Mouse (Mus musculus) cerebellum, postnatal 25 days (tissue): Measurements from ENCODE around the gene Creb3l1.

Experiments
- DNase-seq, 2 experiments: peaks; one replicate each; pipeline ENCODE4 v3.0.0; 2021; ENCODE audit warnings: mixed read lengths in 2 of 2

Creb3l1 gene

DNA sequence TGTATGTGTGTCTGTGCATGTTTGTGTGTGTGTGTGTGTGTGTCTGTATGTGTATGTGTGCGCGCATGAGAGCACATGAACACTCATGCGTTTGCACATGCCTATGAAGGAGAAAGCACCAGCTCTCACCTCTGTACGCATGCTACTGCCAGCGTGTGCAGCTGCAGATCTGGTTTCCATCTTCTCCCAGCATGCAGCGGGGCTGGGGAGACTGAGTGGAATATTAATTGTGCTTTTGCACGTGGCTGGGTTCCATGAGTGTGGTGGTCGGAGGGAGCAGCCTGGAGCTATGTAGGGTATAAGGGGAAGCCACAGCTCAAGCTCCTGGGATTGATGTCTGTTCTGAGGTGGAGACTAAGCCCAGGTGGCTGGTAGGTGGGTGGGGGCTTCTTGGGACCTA, 6.3 kb upstream of the Creb3l1 start:
- DNase-seq: no peak

DNA sequence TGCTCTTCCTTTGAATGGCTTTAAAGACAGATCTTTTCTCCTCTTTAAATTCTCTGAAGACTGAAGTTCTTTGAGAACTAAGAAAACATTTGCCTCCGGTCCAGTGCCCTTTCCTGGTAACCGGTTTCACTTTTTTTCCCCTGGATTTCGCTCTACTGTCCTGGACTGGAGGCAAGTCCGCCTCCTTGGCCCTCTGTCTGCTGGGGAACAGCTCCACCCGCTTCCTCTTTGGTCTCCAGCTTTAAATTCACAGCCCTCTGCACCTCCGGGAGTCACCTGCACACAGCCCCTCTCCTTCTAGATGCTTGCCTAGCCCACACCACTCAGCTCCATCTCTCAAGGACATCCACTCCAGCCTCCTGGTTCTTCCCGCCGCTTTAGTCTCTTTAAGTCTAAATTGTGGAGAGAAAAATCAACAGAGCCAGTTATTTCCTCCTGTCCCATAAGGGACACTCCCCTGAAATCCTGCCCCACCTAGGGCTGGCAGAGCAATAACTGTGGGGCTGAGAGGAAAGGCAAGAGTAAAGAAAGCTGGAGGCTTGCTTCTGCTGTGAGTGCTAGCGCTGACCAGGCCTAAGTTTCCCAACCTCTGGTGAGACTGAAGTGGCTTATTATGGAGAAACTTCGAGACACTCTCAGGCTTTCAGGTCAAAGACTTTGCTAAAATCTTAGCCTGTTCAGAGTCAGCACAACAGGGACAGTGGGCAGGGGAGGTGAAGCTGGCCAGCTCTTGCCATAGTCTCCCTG, 5.3 kb upstream of the Creb3l1 start:
- no peak for DNase-seq

DNA sequence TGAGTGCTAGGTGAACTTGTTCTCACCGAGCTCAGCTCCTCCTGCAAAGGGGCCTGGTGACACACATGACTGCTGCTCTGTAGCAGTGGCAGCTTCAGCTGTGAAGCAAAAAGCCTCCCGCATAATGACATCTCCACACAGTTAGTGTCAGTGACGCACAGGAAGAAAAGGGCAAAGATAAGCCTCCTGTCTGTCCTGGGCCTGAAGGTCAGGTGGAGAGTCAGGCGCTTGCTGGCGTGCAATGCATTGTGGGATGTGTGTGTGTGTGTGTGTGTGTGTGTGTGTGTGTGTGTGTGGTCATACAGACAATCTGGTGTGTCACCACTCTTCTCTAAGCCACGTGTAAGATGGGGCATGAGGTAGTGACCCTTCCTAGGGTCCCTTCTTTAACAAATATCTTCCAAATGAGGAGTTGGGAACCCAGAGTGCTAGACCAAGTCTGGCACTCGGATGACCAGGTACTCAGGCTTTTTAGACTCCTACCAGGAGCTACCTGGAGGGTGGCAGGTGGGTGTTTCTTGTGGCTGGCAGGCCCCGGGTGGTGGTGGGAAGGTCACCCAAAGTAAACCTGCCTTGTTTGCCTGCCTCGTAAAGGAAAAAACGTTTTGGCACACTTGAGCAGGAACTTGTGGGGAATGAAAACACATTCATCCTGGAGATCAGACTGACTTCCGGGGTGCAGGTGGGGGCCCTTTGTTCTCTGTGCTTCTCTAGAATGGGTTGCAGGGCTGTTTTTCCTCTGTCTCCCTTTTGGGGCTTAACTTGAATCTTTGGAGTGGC, 3.7 kb upstream of the Creb3l1 start:
- DNase-seq: no peak

DNA sequence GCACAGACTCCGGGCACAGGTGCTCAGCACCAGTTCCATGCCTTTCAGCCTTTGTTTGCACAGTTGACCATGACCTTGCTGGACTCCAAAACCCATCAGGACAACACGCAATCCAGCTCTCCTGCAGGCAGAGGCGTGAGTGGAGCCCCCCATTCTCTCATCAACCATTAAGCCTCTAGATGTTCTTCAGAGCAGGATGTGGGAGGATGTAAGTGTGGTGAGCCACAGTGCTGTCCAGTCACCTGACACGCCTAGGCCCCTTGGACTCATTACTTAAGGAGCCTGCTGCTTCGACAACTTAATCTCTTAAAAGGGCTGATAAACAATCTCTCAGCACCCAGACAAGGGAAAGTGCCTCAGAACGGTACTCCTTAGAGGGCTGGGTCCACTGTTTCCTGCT, 1.7 kb upstream of the Creb3l1 start:
- DNase-seq: no peak

DNA sequence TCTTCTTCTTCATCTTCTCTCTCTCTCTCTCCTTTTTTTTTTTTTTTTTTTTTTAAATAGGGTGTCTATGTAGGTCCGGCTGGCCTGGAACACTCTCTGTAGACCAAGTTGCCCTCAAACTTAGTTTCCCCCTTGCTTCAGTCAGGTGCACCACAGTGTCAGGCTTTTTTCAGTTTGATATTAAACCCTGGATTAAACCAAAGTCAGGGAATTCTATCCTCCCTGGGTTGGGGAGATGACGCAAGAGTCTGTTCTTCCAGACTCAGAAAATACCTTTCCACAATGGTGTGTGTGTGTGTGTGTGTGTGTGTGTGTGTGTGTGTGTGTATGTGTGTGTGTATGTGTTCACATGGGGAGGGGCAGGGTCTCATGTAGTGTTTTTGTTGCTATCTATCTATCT, 900 bp upstream of the Creb3l1 start:
- DNase-seq: no peak

DNA sequence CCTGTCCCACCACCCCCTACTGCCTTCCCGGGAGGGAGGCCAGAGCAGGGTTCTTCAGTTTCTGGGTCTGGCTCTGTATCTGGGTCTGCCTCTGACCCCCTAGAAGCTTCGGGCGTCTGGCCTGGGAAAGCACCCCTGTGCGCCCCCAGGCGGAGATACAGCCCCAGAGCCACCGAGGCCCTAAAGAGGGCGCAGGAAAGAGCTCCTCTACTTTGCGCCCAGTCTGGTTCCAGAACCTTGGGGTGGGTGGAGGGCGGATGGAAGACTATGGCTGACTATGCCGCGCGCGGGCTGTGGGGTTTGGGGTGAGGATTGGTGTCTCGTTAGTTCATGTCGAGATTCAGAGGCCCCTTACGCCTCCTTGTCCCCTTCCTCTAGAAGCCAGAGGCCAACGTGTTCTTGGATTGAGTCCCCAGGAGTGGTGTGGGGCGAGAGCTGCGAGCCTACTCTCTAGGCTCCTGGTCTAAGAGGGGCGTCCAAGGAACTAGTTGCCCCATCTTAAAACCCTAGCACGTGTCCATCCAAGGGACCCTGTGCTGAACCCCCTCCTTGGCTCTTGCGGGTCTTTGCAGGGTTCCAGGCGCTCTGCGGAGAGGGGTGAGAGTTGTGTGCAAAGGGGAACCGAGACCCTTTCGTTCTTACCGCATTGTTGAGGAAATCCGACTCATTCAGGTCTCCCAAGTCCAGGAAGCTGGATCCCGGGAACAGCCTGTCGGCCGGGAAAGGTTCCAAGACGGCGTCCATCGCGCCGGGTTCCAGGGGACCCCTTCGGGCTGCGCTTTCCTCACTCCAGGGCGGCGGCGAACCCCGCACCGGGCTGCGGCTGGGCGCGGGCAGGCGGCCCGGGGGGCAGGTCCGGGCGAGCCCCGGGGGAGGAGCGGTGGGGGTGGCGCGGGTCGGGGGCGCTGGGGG, 684 bp downstream of the Creb3l1 start:
- peak in 1 of 2 experiments; percentile 49 for DNase-seq

DNA sequence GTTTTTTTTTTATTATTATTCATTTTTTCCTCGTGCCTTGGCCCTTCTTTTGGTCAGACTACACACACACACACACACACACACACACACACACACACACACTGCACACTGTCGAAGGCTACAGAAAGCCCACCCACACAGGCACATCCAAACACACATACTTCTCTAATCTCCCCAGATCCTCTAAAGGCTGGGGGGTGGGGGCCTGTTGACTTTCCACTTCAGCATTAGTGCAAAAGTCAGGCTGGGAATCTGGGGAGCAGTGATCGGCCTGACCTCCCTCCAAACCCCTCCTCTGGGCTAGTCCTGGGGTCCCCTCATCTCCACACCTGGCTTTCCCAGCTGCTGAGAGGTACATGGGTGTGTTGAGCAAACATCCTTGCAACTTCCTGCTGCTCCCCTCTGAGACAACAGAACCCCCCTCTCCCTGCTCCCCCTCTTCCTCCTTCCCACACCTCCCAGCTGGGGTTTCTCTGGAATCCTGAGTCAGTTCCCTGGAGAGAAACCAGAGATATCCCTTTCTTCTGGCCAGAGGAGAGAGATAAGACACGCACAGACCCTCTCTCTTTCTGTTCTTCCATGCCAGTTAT, 3.5 kb downstream of the Creb3l1 start:
- no peak for DNase-seq

DNA sequence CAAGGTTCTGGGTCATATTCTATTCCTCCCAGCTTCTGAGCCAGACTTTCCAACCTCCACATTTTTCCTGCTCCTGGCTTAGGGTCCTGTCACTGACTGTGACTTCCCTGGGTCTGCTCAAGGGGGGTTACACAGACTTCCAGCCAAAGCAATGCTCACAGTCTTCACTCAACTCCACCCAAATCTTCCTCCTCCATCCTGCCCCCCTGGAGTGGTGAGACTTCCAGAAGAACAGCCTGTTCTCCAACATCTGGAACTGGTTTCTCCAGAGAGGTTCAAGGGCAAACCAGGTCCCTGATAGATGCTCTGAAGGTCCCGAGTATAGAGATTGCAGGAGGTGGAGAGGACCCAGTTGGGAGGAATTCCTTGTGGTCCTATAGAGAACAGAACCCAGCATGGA, 6.9 kb downstream of the Creb3l1 start:
- DNase-seq: no peak

DNA sequence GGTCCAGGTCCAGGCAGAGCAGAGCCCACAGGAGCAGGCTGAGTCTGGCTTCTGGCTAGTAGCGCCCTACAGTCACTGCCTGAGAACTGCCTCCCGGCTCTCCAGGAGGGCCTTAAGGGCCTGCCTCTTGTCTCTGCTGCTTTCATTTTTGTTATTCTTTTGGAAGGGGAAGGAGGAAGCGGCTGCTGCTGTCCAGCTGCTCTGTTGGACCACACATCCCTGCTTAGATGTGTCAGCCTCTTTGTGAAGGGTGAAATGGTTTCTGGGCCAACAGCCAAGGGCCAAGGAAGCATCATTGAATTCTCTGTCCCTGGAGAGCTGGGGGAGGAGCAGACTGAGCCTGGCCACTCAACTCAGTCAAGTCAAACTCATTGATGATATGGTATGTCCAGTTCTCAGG, 7.3 kb downstream of the Creb3l1 start:
- DNase-seq: peak in 1 of 2 experiments; percentile 33

DNA sequence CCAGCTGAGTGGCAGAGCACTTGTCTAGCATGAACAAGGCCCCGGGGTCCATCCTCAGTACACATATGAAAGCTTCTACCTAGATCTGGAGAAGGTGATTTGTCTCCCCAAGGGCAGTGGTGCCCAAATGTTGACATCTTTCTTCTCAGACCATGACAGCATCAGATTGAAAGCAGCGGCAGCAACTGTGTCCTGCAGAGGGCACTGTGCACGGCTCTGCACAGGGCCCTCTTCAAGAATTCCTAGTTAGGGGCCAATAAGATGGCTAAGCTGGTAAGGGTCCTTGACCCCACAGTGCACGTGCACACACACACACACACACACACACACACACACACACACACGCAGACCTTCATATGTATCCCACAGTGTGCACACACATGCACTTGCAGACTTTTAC, 9.4 kb downstream of the Creb3l1 start:
- no peak for DNase-seq

DNA sequence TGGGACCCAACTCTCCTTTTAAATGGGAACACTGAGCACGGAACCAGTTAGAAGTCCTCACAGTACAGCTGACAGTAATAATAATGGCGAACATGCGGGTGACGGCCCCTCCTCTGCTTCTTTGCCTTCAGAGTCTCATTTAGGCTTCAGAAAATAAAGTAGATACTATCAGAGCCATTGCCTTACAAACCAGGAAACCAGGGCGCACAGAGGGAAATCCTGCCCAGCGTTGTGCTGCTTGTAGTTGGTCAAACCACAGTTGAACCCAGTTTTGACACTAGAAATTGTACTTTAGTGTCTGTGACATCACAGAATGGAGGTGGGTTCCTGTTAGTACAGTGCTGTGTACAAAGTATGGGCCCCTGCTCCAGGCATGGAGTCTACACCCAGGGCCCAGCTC, 10.1 kb downstream of the Creb3l1 start:
- DNase-seq: no peak

DNA sequence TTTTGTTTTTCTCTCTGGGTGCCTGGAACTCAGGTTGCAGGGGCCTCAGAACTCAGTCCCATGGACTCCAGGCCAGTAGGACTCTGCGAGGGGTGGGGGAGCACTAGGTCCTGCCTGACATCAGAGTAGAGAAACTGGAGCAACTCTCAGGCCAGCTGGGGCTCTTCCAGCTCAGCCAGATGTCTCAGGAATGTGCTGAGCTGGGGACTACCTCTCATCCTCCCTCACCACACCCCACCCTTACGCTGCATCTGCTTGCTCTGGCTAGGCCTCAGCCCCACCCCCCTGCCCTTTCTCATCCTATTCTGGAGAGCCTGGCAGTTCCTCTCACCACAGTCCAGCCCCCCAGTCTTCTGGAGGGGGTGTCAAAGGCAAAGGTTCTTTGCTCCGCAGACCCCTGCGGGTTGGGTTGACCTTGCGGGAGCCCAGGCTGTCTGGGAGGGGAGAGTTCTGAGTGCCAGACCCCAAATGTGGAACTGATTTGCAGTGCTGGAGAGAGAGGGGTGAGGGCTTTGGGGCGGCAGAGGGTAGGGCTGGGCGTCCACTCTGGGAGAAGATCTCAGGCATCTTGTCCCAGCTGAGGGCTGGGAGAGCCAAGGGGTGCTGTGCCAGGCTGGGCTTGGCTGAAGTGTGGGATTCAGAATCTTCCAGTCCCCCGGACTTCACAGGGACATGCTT, 11.4 kb downstream of the Creb3l1 start:
- DNase-seq: no peak

DNA sequence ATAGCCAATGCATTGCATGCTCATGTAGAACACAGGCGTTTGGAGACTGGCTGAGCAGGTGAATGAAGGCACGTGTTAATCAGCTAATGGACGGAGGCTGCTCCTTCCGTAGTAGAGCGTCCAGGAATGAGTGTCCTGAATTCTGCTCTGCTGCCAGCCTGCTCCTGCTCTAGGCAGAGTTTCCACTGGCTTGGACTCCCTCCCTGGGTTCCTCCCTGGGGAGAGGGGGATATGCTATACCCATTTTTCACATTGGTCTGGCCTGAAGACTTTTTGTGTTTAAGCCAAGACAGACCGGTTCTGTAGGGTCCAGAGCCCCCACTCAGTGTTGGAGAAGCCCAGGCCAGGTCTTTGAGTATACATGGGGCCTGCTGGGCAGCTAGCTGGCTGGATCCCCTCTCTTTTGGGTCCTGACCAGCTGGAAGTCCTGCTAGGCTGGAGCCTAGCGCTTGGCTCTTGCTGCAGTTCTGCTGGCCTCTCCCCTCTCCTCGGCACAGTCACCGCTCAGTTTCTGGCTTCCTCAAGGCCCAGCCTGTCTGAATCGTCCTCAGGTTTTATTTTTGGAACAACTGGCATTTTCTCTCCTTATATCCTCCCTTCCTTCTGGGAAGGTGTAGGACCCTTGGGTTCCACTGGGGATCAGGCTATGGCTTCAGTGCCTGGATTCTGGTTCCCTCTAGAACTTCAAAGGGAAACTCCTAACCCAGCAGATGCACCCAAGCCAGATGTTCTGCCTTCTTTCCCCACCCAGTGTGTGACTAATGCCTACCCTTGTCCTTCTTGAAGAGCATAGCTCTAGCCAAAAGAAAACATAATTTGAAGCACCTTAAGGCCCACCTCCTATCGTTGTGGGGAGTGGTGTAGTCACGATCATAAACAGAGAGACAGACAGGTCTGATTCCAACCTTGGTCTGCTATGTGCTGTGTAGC, 12.6 kb downstream of the Creb3l1 start:
- no peak for DNase-seq

DNA sequence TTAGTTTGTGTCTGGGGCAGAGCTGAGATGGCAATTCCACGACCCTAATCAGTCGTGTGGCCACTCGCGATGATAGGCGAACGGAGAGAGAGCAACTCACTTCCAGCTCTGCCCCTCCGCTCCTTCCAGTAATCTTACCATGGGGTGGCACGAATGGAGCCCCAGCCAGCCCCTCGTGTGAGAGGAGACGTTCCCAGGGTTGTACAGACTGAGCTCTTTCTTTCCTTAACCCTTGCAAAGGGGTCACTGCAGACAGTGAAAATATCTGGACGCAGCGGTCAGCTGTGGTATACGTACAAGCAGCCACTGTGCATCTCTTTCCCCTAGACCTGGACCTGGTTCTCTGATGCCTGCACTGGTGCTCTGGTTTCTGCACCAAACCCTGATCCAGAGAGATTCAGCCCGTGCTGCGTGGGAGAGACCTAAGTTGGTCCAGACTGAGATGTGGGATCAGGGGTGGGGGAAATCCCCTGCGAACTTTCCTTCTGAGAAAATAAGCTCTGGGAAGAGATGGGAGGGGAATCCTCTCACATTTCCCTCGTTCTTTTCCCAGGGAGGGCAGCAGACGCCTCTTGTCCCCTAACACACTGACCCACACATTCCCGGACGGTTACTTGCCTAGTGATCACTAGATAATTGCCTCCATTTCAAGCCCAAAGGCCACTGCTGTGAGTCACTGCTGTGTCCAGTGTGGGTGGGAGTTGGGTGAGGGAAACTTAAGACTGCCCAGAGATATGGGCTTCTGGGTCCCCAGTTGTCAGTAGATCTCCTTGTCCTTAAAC, 15.5 kb downstream of the Creb3l1 start:
- no peak for DNase-seq

DNA sequence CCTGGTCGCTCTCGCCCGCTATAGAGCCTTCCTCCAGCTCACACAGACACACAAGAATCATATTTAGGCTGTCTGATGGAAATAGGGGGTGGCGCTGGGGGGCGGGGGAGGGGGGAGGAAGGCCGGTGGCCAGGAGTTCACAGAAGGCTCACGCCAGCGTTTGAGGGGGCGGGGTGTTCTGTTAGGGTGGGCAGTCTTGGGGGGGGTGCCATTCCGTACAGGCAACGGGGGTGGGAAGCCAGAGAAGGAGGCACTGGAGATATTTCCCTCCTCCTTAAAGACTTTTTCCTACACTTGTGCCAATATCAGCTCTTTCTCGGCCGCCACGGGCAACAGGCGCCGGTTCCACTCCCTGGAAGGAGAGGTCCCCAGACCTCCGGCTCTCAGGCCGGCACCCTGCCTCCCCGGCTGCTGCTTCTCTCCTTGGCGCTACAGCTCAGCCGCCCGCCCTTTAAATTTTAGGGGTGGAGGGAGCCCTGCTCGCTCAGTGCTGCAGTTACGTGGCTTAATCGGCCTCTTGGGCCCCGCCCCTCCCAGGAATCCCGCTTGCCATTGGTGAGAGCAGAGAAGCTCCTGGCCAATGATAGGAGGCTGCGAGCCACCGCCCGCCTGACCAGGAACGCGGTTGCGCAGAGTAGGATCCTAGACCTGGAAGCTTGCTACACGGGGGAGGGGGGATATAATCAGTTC, 16.2 kb downstream of the Creb3l1 start:
- peak; percentile 98 to 99 for DNase-seq

DNA sequence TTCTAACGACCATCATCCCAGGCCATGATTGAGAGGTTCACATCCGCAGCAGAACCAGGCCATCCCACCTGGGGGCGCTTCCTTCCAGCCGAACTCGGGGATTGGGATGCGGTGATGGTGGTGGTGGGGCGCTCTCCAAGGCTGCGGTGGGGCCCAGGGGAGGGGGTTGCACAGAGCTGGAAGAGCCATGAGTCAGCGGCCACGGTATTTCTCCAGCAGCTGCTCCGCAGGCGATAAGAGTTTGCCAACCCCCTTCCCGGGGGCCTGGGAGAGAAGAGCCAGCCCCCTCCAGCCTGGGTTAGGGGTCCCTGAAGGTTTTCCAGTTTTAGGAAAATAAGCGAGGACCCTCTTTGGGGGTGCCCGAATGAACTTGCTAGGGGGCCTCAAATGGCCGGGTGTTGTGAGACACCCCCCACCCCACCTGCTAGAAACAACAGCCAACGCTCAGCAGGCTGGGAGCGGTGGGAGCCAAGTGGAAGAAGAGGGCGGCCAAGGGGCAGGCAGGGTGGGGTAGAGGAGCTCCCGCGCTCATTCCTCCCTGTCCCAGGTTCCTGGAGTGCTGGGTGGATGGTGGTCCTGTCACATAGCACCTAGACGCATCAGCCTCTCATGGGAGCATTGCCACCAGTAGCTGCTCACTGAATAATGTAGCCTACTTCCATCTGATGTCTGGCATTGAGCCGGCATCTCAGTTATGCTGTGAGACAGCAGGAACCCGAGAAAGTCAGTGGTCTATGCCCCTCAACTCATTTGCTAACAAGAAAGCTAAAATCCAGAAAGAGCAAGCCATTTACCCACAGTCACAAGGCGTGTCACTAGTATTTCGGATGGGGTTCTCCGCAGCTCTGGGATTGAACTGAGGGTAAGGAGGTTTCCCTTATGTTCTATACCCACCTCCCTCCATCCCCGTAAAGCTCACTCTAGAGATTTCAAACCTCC, 17.1 kb downstream of the Creb3l1 start:
- peak; percentile 68 to 83 for DNase-seq

DNA sequence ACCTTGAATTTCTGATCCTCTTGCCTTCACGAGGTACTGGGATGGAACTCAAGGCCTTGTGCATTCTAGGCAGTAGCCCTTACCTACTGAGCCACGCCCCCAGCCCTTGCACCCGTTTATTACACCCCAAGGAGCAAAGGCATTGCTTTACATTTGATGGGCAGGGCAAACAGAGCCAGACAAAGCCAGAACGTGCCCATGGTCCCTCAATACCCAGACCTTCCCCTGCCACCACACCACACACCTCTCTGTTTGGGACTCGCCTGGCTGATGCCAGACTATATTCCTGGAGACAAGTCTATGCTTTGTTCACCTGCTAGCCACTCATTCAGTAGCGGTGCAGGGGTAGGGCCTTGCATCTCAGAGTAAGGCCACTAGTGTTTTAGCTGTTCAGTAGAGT, 17.8 kb downstream of the Creb3l1 start:
- DNase-seq: no peak

DNA sequence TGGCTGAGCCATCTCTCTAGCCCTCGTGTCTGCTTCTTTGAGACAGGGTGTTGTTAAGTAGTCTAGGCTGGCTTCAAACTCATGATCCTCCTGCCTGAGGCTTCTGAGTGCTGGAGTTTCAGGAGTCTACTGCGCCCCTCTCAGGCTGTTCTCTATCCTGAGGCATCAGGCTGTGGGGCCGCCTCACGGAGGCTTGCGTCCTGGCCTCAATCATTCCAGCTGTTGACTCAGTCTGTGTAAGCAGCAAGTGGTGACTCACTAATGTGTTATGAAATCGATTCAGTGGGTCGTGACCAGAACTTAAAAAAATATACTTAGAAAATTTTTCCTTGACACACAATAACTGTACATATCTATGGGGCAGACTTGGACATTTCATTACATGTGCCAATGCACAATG, 19.7 kb downstream of the Creb3l1 start:
- no peak for DNase-seq
